Mouse (Mus musculus): ENCODE measurements at regions not wholly inside any gene's neighbourhood (a gene's known extent, or its start where the extent isn't known, plus 50 kb on each side); places are given as distances from the start of the nearest gene placed in this dataset.

- TF ChIP-seq CTCF (IDR thresholded peaks at IDR 0.05; ENCODE audit: low read depth) (no peak), EP300 (optimal IDR thresholded peaks at IDR 0.05) (no peak)
These were observed 803.8 kb upstream of the Nr2f1 start for GRCm38 (mm10) chr13:79003313-79003712.

Data from stomach, postnatal 0 days (tissue).